In genomic region chr9:60296276-60296675, GRCm38 (mm10) we compare ENCODE assay signal across 15 mouse cellular contexts.
"Had no signal": no experiment of that assay in that cellular context is flagged by ENCODE, and none has a peak within 500 bp of the region (broad histone marks: within the 10 kb centered on the region; RNA-seq: fewer than 3 reads in every experiment).

No protein-coding gene starts in this region.

- H3K27ac ChIP-seq: midbrain, embryonic 10.5 days; midbrain, embryonic 12.5 days; neural tube, embryonic 12.5 days; stomach, embryonic 15.5 days; stomach, postnatal 0 days had no signal

- H3K4me2 ChIP-seq: lung, embryonic 14.5 days; midbrain, embryonic 12.5 days; neural tube, embryonic 12.5 days; stomach, embryonic 15.5 days had no signal

- ATAC-seq: midbrain, embryonic 16.5 days had no signal

- H3K4me1 ChIP-seq: midbrain, embryonic 12.5 days; stomach, embryonic 15.5 days had no signal

- H3K27me3 ChIP-seq: midbrain, embryonic 12.5 days; neural tube, embryonic 12.5 days; stomach, embryonic 15.5 days had no signal

- H3K36me3 ChIP-seq: midbrain, embryonic 10.5 days; midbrain, embryonic 12.5 days; neural tube, embryonic 12.5 days had no signal

- H3K9me3 ChIP-seq: stomach, embryonic 15.5 days had no signal

- H3K9ac ChIP-seq: lung, embryonic 14.5 days; midbrain, embryonic 12.5 days; neural tube, embryonic 12.5 days; stomach, embryonic 15.5 days had no signal

- H3K4me3 ChIP-seq: midbrain, embryonic 10.5 days; midbrain, embryonic 12.5 days; neural tube, embryonic 12.5 days; stomach, embryonic 15.5 days had no signal

- DNase-seq: lung, adult 18-20 months; lung, embryonic 14.5 days; lung, postnatal 10 days; lung, postnatal 4 days; midbrain, embryonic 14.5 days; right cerebral cortex, postnatal 14 days; thymus, adult 18-20 months; thymus, postnatal 14 days; thymus, postnatal 4 days had no signal
